ENCODE assay signal across 22 mouse cellular contexts in genomic region chr1:154089815-154090214, GRCm38 (mm10).
DNase-seq lines count a peak whose midpoint lies in the region; ATAC-seq and TF ChIP-seq lines count a peak whose summit lies in the region.
"Had no signal": no experiment of that assay in that cellular context is flagged by ENCODE, and none has a peak within 500 bp of the region (broad histone marks: within the 10 kb centered on the region; RNA-seq: fewer than 3 reads in every experiment).

No protein-coding gene starts in this region.

- no peaks in the 10 kb centered on the region for H3K27me3 ChIP-seq in midbrain, embryonic 11.5 days (ENCODE audit: control insufficient read depth, insufficient read depth, low read length)
- no peaks in the 10 kb centered on the region for H3K27me3 ChIP-seq in midbrain, embryonic 14.5 days (ENCODE audit: control insufficient read depth, insufficient read depth, low read length)
- H3K27me3 ChIP-seq in stomach, postnatal 0 days (ENCODE audit: control insufficient read depth, insufficient read depth, low read length) = no peaks in the 10 kb centered on the region
- H3K27me3 ChIP-seq: embryonic facial prominence, embryonic 13.5 days; embryonic facial prominence, embryonic 15.5 days; forebrain, embryonic 12.5 days had no signal

- no peak overlapping the region for H3K9ac ChIP-seq in midbrain, embryonic 11.5 days (ENCODE audit: low read length)
- H3K9ac ChIP-seq in midbrain, embryonic 14.5 days (replicated peaks; ENCODE audit: low read length) = no peak overlapping the region
- no peak overlapping the region for H3K9ac ChIP-seq in stomach, postnatal 0 days (ENCODE audit: low read length)
- H3K9ac ChIP-seq: embryonic facial prominence, embryonic 13.5 days; embryonic facial prominence, embryonic 15.5 days; forebrain, embryonic 12.5 days had no signal

- TF ChIP-seq EP300 in stomach, postnatal 0 days (optimal IDR thresholded peaks at IDR 0.05) = no peak

- no peaks in the 10 kb centered on the region for H3K4me1 ChIP-seq in midbrain, embryonic 11.5 days (ENCODE audit: control insufficient read depth, insufficient read depth, low read length)
- no peaks in the 10 kb centered on the region for H3K4me1 ChIP-seq in midbrain, embryonic 14.5 days (ENCODE audit: control insufficient read depth, insufficient read depth, low read length)
- no peaks in the 10 kb centered on the region for H3K4me1 ChIP-seq in stomach, postnatal 0 days (replicated peaks; ENCODE audit: control insufficient read depth, insufficient read depth)
- H3K4me1 ChIP-seq: embryonic facial prominence, embryonic 13.5 days; embryonic facial prominence, embryonic 15.5 days; forebrain, embryonic 10.5 days; forebrain, embryonic 12.5 days had no signal

- H3K4me3 ChIP-seq in midbrain, embryonic 11.5 days (ENCODE audit: low read depth, low read length) = no peak overlapping the region
- H3K4me3 ChIP-seq in midbrain, embryonic 14.5 days (replicated peaks; ENCODE audit: low read depth, low read length) = no peak overlapping the region
- H3K4me3 ChIP-seq in stomach, postnatal 0 days (ENCODE audit: low read depth, low read length) = no peak overlapping the region
- H3K4me3 ChIP-seq: embryonic facial prominence, embryonic 13.5 days; embryonic facial prominence, embryonic 15.5 days; erythroblast, embryonic 14.5 days; forebrain, embryonic 10.5 days; forebrain, embryonic 12.5 days had no signal

- TF ChIP-seq CTCF in stomach, postnatal 0 days (IDR thresholded peaks at IDR 0.05; ENCODE audit: low read depth) = no peak

- peak; percentile 19 for DNase-seq in midbrain, embryonic 11.5 days (ENCODE audit: low spot score, missing footprints)
- DNase-seq in midbrain, embryonic 14.5 days = no peak
- DNase-seq in stomach, postnatal 0 days (ENCODE audit: low spot score) = no peak
- no peak for DNase-seq in layer of hippocampus, adult 18-20 months (ENCODE audit: low spot score in 2 of 2)
- DNase-seq in kidney, postnatal 14 days = no peak
- DNase-seq: adrenal gland, adult 2 months; adrenal gland, postnatal 10 days; adrenal gland, postnatal 25 days; cerebellum, adult 11 months; cerebellum, adult 18-20 months; cerebellum, adult 8-10 months; cerebellum, adult 9-11 months; cerebellum, postnatal 14 days; cerebellum, postnatal 36 days; embryo, embryonic 11 days had no signal

- H3K36me3 ChIP-seq in midbrain, embryonic 11.5 days (ENCODE audit: control insufficient read depth, insufficient read depth, low read length) = no peaks in the 10 kb centered on the region
- no peaks in the 10 kb centered on the region for H3K36me3 ChIP-seq in midbrain, embryonic 14.5 days (ENCODE audit: control insufficient read depth, insufficient read depth, low read length)
- no peaks in the 10 kb centered on the region for H3K36me3 ChIP-seq in stomach, postnatal 0 days (ENCODE audit: control insufficient read depth, insufficient read depth, low read length)
- H3K36me3 ChIP-seq: embryonic facial prominence, embryonic 13.5 days; embryonic facial prominence, embryonic 15.5 days; forebrain, embryonic 10.5 days; forebrain, embryonic 12.5 days had no signal

- H3K27ac ChIP-seq in midbrain, embryonic 11.5 days (ENCODE audit: low read depth, low read length) = no peak overlapping the region
- H3K27ac ChIP-seq in midbrain, embryonic 14.5 days (replicated peaks; ENCODE audit: low read depth, low read length) = no peak overlapping the region
- no peak overlapping the region for H3K27ac ChIP-seq in stomach, postnatal 0 days (replicated peaks)
- H3K27ac ChIP-seq: embryonic facial prominence, embryonic 13.5 days; embryonic facial prominence, embryonic 15.5 days; forebrain, embryonic 10.5 days; forebrain, embryonic 12.5 days had no signal

- no peaks in the 10 kb centered on the region for H3K9me3 ChIP-seq in midbrain, embryonic 11.5 days (ENCODE audit: control insufficient read depth, low read length)
- H3K9me3 ChIP-seq in midbrain, embryonic 14.5 days (ENCODE audit: control insufficient read depth, low read length) = no peaks in the 10 kb centered on the region
- no peaks in the 10 kb centered on the region for H3K9me3 ChIP-seq in stomach, postnatal 0 days (ENCODE audit: control insufficient read depth, low read length)
- H3K9me3 ChIP-seq: embryonic facial prominence, embryonic 13.5 days; embryonic facial prominence, embryonic 15.5 days; forebrain, embryonic 10.5 days; forebrain, embryonic 12.5 days had no signal

- WGBS in midbrain, embryonic 11.5 days = 88% methylated on average over 3 of the region's 3 CpGs
- WGBS in midbrain, embryonic 14.5 days = 96% methylated on average over 3 of the region's 3 CpGs
- 59% methylated on average over 3 of the region's 3 CpGs for WGBS in stomach, postnatal 0 days

- H3K4me2 ChIP-seq in midbrain, embryonic 11.5 days = no peak overlapping the region
- H3K4me2 ChIP-seq in midbrain, embryonic 14.5 days (ENCODE audit: low read length) = no peak overlapping the region
- no peak overlapping the region for H3K4me2 ChIP-seq in stomach, postnatal 0 days (replicated peaks; ENCODE audit: low read depth)
- H3K4me2 ChIP-seq: embryonic facial prominence, embryonic 13.5 days; embryonic facial prominence, embryonic 15.5 days; forebrain, embryonic 12.5 days had no signal

- no peak for ATAC-seq in midbrain, embryonic 11.5 days (ENCODE audit: low FRiP score)
- no peak for ATAC-seq in midbrain, embryonic 14.5 days (ENCODE audit: low FRiP score, low TSS enrichment)
- ATAC-seq in megakaryocyte, adult 5-6 weeks (ENCODE audit: poor library complexity, severe bottlenecking) = peak; percentile 39; the same call in 1 of the 2 replicates
- peak; percentile 53; the same call in 1 of the 2 replicates for ATAC-seq in stomach, postnatal 0 days (ENCODE audit: low FRiP score, low TSS enrichment)
- ATAC-seq: forebrain, embryonic 14.5 days had no signal

Comparison
In these comparisons a context has a peak if more than half of its experiments do, and no peak if none do; other contexts are left out.
1. ATAC-seq: peak in megakaryocyte, adult 5-6 weeks (single experiment) and stomach, postnatal 0 days (single experiment); none in midbrain, embryonic 11.5 days (single experiment) and midbrain, embryonic 14.5 days (single experiment).